Mouse (Mus musculus) liver, postnatal 0 days (tissue): ENCODE measurements at regions not wholly inside any gene's neighbourhood (a gene's known extent, or its start where the extent isn't known, plus 50 kb on each side); places are given as distances from the start of the nearest gene placed in this dataset.

Source experiments
- ATAC-seq: fragments of 200-750 bp; cut with Nextera tagmentation; 2 replicates; pipeline ENCODE4 v1.8.0; 2017; ENCODE audit warnings: mild to moderate bottlenecking, moderate library complexity
- DNase-seq: peaks from one replicate; pipeline ENCODE4 v3.0.0-alpha.2; 2016
- H3K27ac ChIP-seq: fragments of 300-500 bp; sonication (generic); 2 replicates; pipeline ENCODE4 v1.5.1; 2014; ENCODE audit warnings: antibody characterized with exemption, moderate library complexity, mild to moderate bottlenecking, low read depth
- H3K27me3 ChIP-seq: fragments of 300-500 bp; sonication (generic); 2 replicates; pipeline ENCODE4 v1.6.1; 2014; ENCODE audit warnings: low read length, control low read depth, mixed read lengths; ENCODE audit not compliant: insufficient read depth
- H3K36me3 ChIP-seq: fragments of 300-500 bp; sonication (generic); replicated peaks from 2 replicates; pipeline ENCODE4 v1.6.1; 2014; ENCODE audit warnings: mild to moderate bottlenecking, control low read depth, low read length, moderate library complexity, mixed read lengths; ENCODE audit not compliant: insufficient read depth
- H3K4me1 ChIP-seq: fragments of 300-500 bp; sonication (generic); 2 replicates; pipeline ENCODE4 v1.6.1; 2014; ENCODE audit warnings: antibody characterized with exemption, mild to moderate bottlenecking, control low read depth; ENCODE audit not compliant: insufficient read depth
- H3K4me2 ChIP-seq: fragments of 300-500 bp; sonication (generic); 2 replicates; pipeline ENCODE4 v1.6.1; 2014; ENCODE audit warnings: low read depth, mild to moderate bottlenecking, low read length, moderate library complexity, mixed read lengths
- H3K4me3 ChIP-seq: fragments of 300-500 bp; sonication (generic); 2 replicates; pipeline ENCODE4 v1.5.1; 2014; ENCODE audit warnings: low read depth, low read length
- H3K9ac ChIP-seq: fragments of 300-500 bp; sonication (generic); replicated peaks from 2 replicates; pipeline ENCODE4 v1.6.1; 2014; ENCODE audit warnings: mild to moderate bottlenecking, moderate library complexity
- H3K9me3 ChIP-seq: fragments of 300-500 bp; sonication (generic); 2 replicates; pipeline ENCODE4 v1.6.1; 2016; ENCODE audit warnings: mild to moderate bottlenecking, control low read depth, low read length, mixed read lengths
- CTCF ChIP-seq: sonication (generic); IDR thresholded peaks from 2 replicates; pipeline ENCODE4 v1.5.1; 2016; ENCODE audit warnings: antibody characterized with exemption, low read depth
- EP300 ChIP-seq: IDR thresholded peaks from 2 replicates; pipeline ENCODE4 v1.6.1; 2016; ENCODE audit warnings: antibody characterized with exemption, low read depth, mild to moderate bottlenecking
- WGBS: fragments of 180-500 bp; shearing (Covaris S2); extraction: QIAGEN DNeasy Blood & Tissue Kit; methylation state at CpG from one replicate; pipeline ENCODE4 v1.1.7; 2014; ENCODE audit not compliant: insufficient replicate concordance; 5-methylcytosine and 5-hydroxymethylcytosine counted together

- DNase-seq (no peak), ATAC-seq (no peak)
- TF ChIP-seq CTCF, result no peak
- no peak for TF ChIP-seq EP300
- Histone ChIP-seq H3K4me3 (no peak overlapping the region), H3K27ac (no peak overlapping the region), H3K4me1 (no peaks in the 10 kb centered on the region), H3K36me3 (no peaks in the 10 kb centered on the region), H3K27me3 (no peaks in the 10 kb centered on the region), H3K4me2 (no peak overlapping the region), H3K9ac (no peak overlapping the region), H3K9me3 (no peaks in the 10 kb centered on the region)
- 82% methylated on average over 1 of the region's 1 CpGs for WGBS
These were observed 150.8 kb upstream of the Syt13 start for GRCm38 (mm10) chr2:92763881-92764635.

GRCm38 (mm10) chr2:92767476-92768005 lies 147.4 kb upstream of the Syt13 start:
- H3K9me3 ChIP-seq, result no peaks in the 10 kb centered on the region
- H3K4me3 ChIP-seq, result no peak overlapping the region
- TF ChIP-seq CTCF (no peak), EP300 (no peak)
- H3K27me3 ChIP-seq, result no peaks in the 10 kb centered on the region
- 80% methylated on average over 5 of the region's 5 CpGs for WGBS
- ATAC-seq, result no peak
- H3K9ac ChIP-seq, result no peak overlapping the region
- H3K27ac ChIP-seq, result no peak overlapping the region
- DNase-seq, result no peak
- no peaks in the 10 kb centered on the region for H3K4me1 ChIP-seq
- H3K36me3 ChIP-seq, result no peaks in the 10 kb centered on the region
- H3K4me2 ChIP-seq, result no peak overlapping the region

- DNase-seq, result no peak
- 46% methylated on average over 2 of the region's 2 CpGs for WGBS
- Histone ChIP-seq H3K36me3 (no peaks in the 10 kb centered on the region), H3K4me3 (no peak overlapping the region), H3K4me2 (no peak overlapping the region), H3K4me1 (no peaks in the 10 kb centered on the region), H3K27me3 (no peaks in the 10 kb centered on the region), H3K27ac (no peak overlapping the region), H3K9ac (no peak overlapping the region), H3K9me3 (no peaks in the 10 kb centered on the region)
- ATAC-seq, result no peak
- TF ChIP-seq CTCF (no peak), EP300 (no peak)
These were observed 146.8 kb upstream of the Syt13 start for GRCm38 (mm10) chr2:92768088-92768487.

GRCm38 (mm10) chr2:92769061-92769460 lies 145.8 kb upstream of the Syt13 start:
- no peak for TF ChIP-seq CTCF
- no peak for TF ChIP-seq EP300
- Histone ChIP-seq H3K27me3 (no peaks in the 10 kb centered on the region), H3K4me2 (no peak overlapping the region), H3K9ac (no peak overlapping the region), H3K36me3 (no peaks in the 10 kb centered on the region), H3K27ac (no peak overlapping the region), H3K4me1 (no peaks in the 10 kb centered on the region), H3K9me3 (no peaks in the 10 kb centered on the region), H3K4me3 (no peak overlapping the region)
- ATAC-seq (no peak), DNase-seq (no peak)
- WGBS, result 46% methylated on average over 3 of the region's 3 CpGs

GRCm38 (mm10) chr2:92770098-92770497 lies 144.8 kb upstream of the Syt13 start:
- Histone ChIP-seq H3K36me3 (no peaks in the 10 kb centered on the region), H3K4me3 (no peak overlapping the region), H3K4me1 (no peaks in the 10 kb centered on the region), H3K4me2 (no peak overlapping the region), H3K9me3 (no peaks in the 10 kb centered on the region), H3K27me3 (no peaks in the 10 kb centered on the region), H3K27ac (no peak overlapping the region), H3K9ac (no peak overlapping the region)
- 77% methylated on average over 5 of the region's 5 CpGs for WGBS
- ATAC-seq (no peak), DNase-seq (no peak)
- TF ChIP-seq EP300 (no peak), CTCF (no peak)

GRCm38 (mm10) chr2:92772623-92773022 lies 142.3 kb upstream of the Syt13 start:
- Histone ChIP-seq H3K36me3 (no peaks in the 10 kb centered on the region), H3K9ac (no peak overlapping the region), H3K9me3 (no peaks in the 10 kb centered on the region), H3K4me3 (no peak overlapping the region), H3K27me3 (no peaks in the 10 kb centered on the region), H3K27ac (no peak overlapping the region), H3K4me1 (no peaks in the 10 kb centered on the region), H3K4me2 (no peak overlapping the region)
- no peak for DNase-seq
- WGBS, result 69% methylated on average over 7 of the region's 7 CpGs
- no peak for TF ChIP-seq CTCF
- no peak for TF ChIP-seq EP300
- ATAC-seq, result no peak
